Mouse (Mus musculus) ovary, adult 18-20 months (tissue): ENCODE results near the gene Kdm4b.

Source experiments
- DNase-seq: peaks from one replicate; pipeline ENCODE4 v3.0.0; 2022; ENCODE audit warnings: low spot score, mixed read lengths

Kdm4b gene

GRCm38 (mm10) chr17:56348128-56348527 lies 22.3 kb downstream of the Kdm4b start:
- DNase-seq = no peak

DNA sequence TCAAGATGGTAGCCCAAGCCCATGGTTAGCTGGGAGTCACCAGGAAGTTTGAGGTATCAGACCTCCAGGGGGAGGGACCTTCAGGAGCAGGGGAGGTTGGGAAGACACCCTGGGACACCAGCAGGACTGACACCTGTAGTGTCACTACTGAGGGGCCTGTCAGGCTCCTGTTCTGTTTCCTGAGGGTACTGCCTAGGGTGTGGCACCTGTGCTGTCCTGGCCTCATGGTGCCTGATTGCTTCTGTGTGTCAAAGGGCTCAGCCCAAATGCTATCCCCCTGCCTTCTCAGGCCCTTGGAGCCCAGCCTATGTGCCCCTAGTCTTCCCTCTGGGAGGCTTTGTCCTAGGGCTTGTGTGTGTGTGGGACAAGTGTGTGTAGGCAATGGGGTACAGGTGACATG lies 22.7 kb downstream of the Kdm4b start:
- DNase-seq = no peak

DNA sequence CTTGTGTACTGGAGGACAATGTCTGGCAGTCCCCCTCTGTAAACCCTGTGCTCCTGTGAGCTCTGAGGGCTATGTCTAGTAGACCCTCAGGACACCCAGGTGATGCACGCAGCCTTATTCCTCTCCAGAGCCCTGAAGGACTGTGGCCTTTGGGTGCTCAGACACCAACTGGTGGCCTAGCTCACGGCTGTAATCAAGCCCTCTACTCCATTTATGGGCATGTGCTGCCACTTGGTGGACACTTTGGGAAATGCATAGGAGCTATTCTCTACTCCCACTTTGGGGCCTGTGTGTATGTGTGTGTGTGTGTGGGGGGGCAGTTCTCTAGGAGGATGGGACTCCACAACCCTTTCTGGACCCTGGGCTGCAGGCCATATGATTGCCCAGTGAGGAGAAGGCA lies 24.8 kb downstream of the Kdm4b start:
- peak; percentile 32 for DNase-seq

DNA sequence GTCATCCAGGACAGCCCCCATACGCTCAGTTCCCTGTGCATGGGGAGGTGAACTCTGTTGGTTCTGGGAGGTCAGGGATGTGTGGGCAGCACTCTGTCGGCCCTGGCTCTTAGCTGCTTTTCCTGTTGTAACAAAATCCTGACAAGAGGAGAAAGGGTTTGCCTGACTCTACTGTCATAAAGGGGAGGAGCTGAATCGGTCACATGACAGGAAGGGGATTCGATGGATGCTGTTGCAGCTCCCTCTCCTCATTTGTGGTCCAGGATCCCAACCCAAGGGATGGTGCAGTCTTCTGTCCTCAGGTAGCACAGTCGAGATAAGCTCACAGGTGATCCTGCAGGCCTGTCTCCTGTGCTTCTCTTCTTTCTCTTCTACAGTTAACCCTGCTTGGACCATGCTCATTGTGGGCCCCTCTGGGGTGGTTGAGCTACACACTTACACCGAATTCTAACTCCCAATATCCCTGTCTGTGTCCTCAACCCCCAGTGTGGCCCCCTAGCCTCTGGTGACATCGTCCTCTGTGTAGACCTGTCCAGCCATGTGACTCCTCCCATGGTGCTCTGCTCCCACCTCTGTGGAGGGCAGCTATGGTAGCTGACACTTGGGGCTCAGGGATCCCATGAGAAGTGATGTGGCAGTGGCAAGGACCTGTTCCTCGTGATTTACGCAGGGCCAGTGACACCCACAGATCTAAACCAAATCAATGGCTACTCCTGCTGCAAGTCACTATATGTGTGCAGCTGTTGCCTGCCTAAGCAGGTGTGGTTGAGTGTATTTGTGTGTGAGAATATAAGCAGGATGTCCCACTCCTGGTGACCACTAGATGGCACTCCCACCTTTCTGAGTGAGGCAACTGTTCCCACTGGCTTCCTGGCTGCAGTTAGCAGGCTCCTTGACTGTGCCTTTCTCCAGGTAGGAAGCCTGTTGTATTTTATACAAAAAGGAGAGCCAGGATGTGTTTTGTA lies 31.3 kb downstream of the Kdm4b start:
- peak; percentile 36 for DNase-seq

DNA sequence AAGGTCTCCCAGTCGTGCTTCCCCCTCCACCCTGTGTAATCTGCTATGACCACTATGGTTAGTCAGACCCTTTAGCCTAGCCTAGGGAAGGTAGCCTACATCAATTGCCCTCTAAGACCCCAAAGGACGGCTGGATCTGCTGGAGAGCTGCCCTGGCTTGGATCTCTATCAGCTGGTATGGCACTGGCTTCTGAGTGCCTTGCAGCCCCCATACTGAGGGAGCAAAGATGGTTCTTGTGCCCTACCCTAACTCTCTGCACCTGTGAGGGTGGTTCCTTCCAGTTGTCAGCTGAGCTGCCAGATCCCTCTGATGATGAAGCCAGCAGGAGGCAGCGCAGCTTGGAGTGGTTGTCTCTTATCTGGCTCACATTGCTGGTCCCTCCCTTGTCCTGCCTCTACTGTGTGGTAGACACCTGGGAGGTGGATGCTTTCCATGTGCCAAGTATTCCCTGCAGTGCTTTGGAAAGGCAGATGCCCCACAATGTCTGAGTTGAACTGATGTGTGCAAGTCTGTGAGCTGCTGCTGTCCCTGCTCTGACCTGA lies 33.4 kb downstream of the Kdm4b start:
- no peak for DNase-seq

- DNase-seq = no peak
Observed at GRCm38 (mm10) chr17:56359864-56360263, 34.0 kb downstream of the Kdm4b start.

GRCm38 (mm10) chr17:56360451-56360850 lies 34.6 kb downstream of the Kdm4b start:
- no peak for DNase-seq

GRCm38 (mm10) chr17:56361542-56361941 lies 35.7 kb downstream of the Kdm4b start:
- no peak for DNase-seq

DNA sequence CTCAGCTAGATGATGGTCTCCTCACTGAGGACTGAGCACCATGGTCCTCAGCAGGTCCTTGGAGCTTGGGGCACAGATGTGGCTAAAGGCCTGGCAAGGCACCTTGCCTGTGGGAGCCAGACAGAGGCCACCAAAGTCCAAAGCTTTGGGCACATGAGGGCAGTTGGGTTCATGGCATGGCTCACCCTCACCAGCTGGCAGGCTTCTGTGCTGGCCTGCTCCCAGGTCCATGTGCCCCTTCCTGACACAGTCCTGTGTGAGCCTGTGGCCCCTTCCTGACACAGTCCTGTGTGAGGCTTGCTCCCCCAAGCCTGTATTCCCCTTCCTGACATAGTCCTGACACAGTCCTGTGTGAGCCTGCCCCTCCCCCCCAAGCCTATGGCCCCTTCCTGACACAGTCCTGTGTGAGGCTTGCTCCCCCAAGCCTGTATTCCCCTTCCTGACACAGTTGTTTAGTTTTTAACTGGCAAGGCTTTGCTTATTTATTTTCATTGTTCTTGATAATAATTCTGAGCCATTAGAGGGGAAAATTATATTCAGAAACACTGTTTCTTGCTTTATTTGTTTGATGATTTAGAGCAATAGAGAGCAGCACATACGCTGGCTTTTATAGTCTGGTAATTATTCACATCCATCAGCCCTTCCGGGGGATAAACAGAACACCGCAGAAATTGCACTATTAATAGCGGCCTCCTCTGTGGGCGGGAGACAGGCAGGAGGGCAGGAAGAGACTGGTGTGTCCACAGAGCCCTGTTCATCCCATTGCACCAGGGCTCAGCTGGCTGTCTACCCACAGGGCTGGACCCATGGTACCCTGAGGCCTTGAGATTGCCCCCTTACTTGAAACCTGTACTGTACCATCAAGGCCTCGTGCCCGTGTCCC lies 40.2 kb downstream of the Kdm4b start:
- DNase-seq = no peak

DNA sequence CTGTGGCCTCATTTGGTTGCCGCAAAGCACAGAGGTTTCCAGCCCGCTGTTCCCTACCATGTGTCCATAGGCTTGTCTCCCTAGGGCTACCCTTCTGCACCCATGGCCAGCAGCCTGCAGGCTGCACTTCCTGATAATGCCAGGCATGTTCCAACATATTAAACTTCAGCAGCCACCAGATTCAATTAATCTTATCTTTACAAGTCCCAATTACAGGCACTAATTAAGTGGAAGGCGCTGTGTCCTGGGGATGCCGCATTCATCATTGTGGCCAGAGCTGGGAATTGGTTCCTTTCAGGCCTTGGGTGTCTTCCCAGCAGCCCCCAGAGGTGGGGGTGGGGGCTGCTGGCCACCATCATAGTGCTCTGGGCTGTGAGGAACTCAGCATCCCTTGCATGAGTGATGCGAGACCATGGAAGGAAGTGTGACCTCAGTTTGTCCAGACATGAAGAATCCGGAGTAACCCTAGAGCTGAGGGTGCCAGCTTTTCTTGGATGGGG lies 42.5 kb downstream of the Kdm4b start:
- DNase-seq = no peak

DNA sequence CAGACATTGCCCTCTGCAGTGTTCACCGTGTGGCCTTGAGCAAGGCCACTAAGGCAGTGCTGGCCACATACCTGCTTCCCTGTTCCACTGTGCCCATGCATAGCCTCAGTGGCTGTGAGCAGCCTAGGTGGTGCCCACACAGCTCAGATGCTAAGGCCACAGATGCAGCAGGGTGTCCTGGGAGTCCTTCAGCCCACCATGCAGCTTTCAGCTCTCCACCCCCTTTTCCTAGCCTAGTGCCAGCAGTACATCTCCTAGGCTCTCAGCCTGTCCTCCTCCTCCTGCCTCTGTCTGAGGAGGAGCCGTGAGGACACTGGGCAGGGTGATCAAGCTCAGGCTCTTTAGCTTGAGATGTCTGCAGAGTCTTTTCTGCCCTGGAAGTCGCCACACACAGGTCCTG lies 44.2 kb downstream of the Kdm4b start:
- no peak for DNase-seq

GRCm38 (mm10) chr17:56371029-56371660 lies 45.3 kb downstream of the Kdm4b start:
- no peak for DNase-seq

DNA sequence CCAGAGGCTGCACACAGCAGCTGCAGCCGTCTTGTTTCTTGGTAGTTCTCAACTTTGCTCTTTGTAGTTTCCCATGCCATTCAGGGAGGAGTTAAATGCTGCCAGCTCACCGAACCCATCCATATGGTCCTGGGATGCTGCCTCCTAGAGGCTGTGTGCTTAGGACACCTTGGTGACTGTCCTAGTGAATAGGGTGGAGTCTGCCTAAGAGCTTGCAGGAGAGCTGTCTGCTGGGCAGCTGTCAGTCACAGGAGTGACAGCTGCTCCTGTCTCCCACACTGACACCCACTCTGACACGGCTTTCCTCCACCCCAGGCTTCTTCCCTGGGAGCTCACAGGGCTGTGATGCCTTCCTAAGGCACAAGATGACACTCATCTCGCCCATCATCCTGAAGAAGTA lies 46.2 kb downstream of the Kdm4b start:
- no peak for DNase-seq

GRCm38 (mm10) chr17:56373136-56374034 lies 47.5 kb downstream of the Kdm4b start:
- no peak for DNase-seq

GRCm38 (mm10) chr17:56374851-56375250 lies 49.0 kb downstream of the Kdm4b start:
- no peak for DNase-seq

DNA sequence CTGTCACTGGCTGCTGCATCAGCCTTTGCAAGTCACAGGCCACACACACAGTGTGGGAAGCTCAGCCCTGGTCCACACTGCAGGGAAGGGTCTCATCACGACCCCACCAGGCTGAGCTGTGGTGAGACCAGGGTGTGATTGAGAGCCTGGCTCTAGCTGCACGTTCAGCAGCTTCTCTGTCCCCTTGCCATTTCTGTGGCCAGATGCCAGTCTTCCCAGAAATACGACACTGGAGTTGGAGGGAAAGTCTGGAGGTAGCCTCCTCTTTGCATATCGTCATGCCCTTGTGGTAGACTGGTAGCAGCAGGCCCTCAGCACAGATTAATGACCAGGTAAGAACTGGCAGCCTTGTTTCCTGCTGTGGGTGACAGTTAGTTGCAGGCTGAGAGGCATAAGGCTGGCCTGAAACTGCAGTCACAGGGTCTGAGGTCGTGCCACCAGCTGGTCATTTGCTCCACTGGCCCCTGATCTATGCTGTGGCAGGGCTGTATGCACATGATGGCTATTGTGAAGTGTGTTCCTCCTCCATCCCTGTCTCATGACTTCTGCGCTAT lies 53.5 kb downstream of the Kdm4b start:
- DNase-seq = no peak

- no peak for DNase-seq
Observed at GRCm38 (mm10) chr17:56380286-56380685, 54.4 kb downstream of the Kdm4b start.

GRCm38 (mm10) chr17:56381183-56381582 lies 55.3 kb downstream of the Kdm4b start:
- DNase-seq = no peak

- no peak for DNase-seq
Observed at GRCm38 (mm10) chr17:56382997-56383396, 57.1 kb downstream of the Kdm4b start.

DNA sequence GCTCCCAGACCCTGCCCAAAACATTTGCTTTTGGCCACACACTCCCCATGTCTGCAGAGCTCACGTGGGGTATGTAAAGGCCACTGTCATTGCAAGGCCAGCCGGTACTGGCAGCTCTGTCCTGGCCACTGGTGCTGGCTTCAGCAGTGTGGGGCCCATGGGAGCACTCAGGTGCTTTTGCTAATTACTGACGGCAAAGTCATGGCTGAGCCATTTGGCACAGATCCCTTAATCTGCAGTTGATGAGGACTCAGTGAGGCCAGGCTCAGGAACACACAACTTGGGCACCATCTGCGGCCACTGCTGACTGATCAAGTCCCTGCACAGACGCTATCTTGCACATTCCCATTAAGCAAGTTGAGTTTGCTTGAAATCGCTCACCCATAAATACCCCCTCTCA lies 59.0 kb downstream of the Kdm4b start:
- DNase-seq = no peak

- no peak for DNase-seq
Observed at GRCm38 (mm10) chr17:56387612-56388011, 61.8 kb downstream of the Kdm4b start.
